Mouse (Mus musculus): ENCODE data around the gene Lst1. TPM values are rescaled to one million over a fixed set of nuclear protein-coding genes. Genes with fewer than 3 reads are reported as not detected.

The Lst1 gene
- polyA plus RNA-seq, 1 experiment from 2014 or later = 15.0 TPM

- peak; percentile 93 for TF ChIP-seq CTCF (IDR thresholded peaks at IDR 0.05; ENCODE audit: low read depth)
- H3K4me1 ChIP-seq (replicated peaks; ENCODE audit: insufficient read depth, low read length) = no peaks in the 10 kb centered on the region
- no peak overlapping the region for H3K27ac ChIP-seq
- H3K4me3 ChIP-seq (replicated peaks; ENCODE audit: low read depth, low read length) = no peak overlapping the region
- ATAC-seq (replicated peaks; ENCODE audit: low FRiP score, low read depth) (peak; percentile 65), DNase-seq (ENCODE audit: low spot score) (peak; percentile 93)
- H3K9me3 ChIP-seq (replicated peaks; ENCODE audit: low read length) = no peaks in the 10 kb centered on the region
- no peak overlapping the region for H3K9ac ChIP-seq (ENCODE audit: low read depth, low read length)
- H3K4me2 ChIP-seq (ENCODE audit: low read length) = no peak overlapping the region
- 11% methylated on average over 5 of the region's 5 CpGs for WGBS
- H3K36me3 ChIP-seq (ENCODE audit: insufficient read depth, low read length) = no peaks in the 10 kb centered on the region
- H3K27me3 ChIP-seq (ENCODE audit: insufficient read depth, low read length) = no peaks in the 10 kb centered on the region
These were observed 9.7 kb downstream of the Lst1 start for GRCm38 (mm10) chr17:35178528-35178927.

- Histone ChIP-seq H3K9me3 (replicated peaks; ENCODE audit: low read length) (no peaks in the 10 kb centered on the region), H3K4me1 (replicated peaks; ENCODE audit: insufficient read depth, low read length) (no peaks in the 10 kb centered on the region), H3K9ac (ENCODE audit: low read depth, low read length) (no peak within 1 kb of the TSS), H3K27ac (no peak within 1 kb of the TSS), H3K27me3 (ENCODE audit: insufficient read depth, low read length) (no peaks in the 10 kb centered on the region), H3K4me2 (ENCODE audit: low read length) (no peak within 1 kb of the TSS), H3K36me3 (ENCODE audit: insufficient read depth, low read length) (no peaks in the 10 kb centered on the region), H3K4me3 (replicated peaks; ENCODE audit: low read depth, low read length) (no peak within 1 kb of the TSS)
- ATAC-seq (replicated peaks; ENCODE audit: low FRiP score, low read depth) (no peak), DNase-seq (ENCODE audit: low spot score) (no peak)
- no peak for TF ChIP-seq CTCF (IDR thresholded peaks at IDR 0.05; ENCODE audit: low read depth)
- 64% methylated on average over 2 of the region's 2 CpGs for WGBS
These were observed 12.3 kb downstream of the Lst1 start, which contains the start of gene Aif1 for GRCm38 (mm10) chr17:35175968-35176367. Gene Aif1 (minus strand): TSS chr17:35176068.

DNA sequence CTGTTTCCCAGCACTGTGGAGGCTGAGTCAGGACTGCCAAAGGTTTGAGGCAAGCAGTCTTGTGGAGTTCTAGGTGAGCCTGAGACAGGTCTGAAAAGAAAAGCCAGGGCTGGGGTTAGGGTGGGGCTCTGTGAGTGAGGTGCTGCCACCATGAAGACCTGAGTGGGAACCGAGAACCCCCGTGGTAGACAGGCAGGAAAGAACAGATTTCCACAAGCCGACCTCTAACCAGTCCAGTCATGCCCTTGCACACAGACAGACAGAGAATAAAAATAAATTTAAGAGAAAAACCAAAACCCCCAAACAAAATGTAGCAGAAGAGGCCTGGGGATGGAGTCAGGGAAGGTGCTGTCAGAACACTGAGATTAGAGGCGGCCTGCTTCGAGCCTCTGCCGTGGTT lies 12.9 kb downstream of the Lst1 start:
- Histone ChIP-seq H3K27me3 (ENCODE audit: insufficient read depth, low read length) (no peaks in the 10 kb centered on the region), H3K9me3 (replicated peaks; ENCODE audit: low read length) (no peaks in the 10 kb centered on the region), H3K4me3 (replicated peaks; ENCODE audit: low read depth, low read length) (no peak overlapping the region), H3K27ac (no peak overlapping the region), H3K36me3 (ENCODE audit: insufficient read depth, low read length) (no peaks in the 10 kb centered on the region), H3K4me1 (replicated peaks; ENCODE audit: insufficient read depth, low read length) (no peaks in the 10 kb centered on the region), H3K9ac (ENCODE audit: low read depth, low read length) (no peak overlapping the region), H3K4me2 (ENCODE audit: low read length) (no peak overlapping the region)
- DNase-seq (ENCODE audit: low spot score) (no peak), ATAC-seq (replicated peaks; ENCODE audit: low FRiP score, low read depth) (no peak)
- 58% methylated on average over 6 of the region's 6 CpGs for WGBS
- TF ChIP-seq CTCF (IDR thresholded peaks at IDR 0.05; ENCODE audit: low read depth) = no peak

GRCm38 (mm10) chr17:35174201-35174977 lies 13.8 kb downstream of the Lst1 start:
- H3K4me1 ChIP-seq (replicated peaks; ENCODE audit: insufficient read depth, low read length) = no peaks in the 10 kb centered on the region
- WGBS = 61% methylated on average over 8 of the region's 8 CpGs
- H3K36me3 ChIP-seq (ENCODE audit: insufficient read depth, low read length) = no peaks in the 10 kb centered on the region
- DNase-seq (ENCODE audit: low spot score) = no peak
- H3K9me3 ChIP-seq (replicated peaks; ENCODE audit: low read length) = no peaks in the 10 kb centered on the region
- H3K27ac ChIP-seq = peak overlapping the region; percentile 70
- TF ChIP-seq CTCF (IDR thresholded peaks at IDR 0.05; ENCODE audit: low read depth) = no peak
- no peak overlapping the region for H3K4me3 ChIP-seq (replicated peaks; ENCODE audit: low read depth, low read length)
- no peak overlapping the region for H3K4me2 ChIP-seq (ENCODE audit: low read length)
- no peaks in the 10 kb centered on the region for H3K27me3 ChIP-seq (ENCODE audit: insufficient read depth, low read length)
- peak overlapping the region; percentile 13; the same call in 1 of the 2 replicates for H3K9ac ChIP-seq (ENCODE audit: low read depth, low read length)
- no peak for ATAC-seq (replicated peaks; ENCODE audit: low FRiP score, low read depth)

- no peak for TF ChIP-seq CTCF (IDR thresholded peaks at IDR 0.05; ENCODE audit: low read depth)
- Histone ChIP-seq H3K4me2 (ENCODE audit: low read length) (no peak overlapping the region), H3K4me1 (replicated peaks; ENCODE audit: insufficient read depth, low read length) (no peaks in the 10 kb centered on the region), H3K9ac (ENCODE audit: low read depth, low read length) (no peak overlapping the region), H3K27ac (peak overlapping the region; percentile 63), H3K36me3 (ENCODE audit: insufficient read depth, low read length) (no peaks in the 10 kb centered on the region), H3K27me3 (ENCODE audit: insufficient read depth, low read length) (no peaks in the 10 kb centered on the region), H3K4me3 (replicated peaks; ENCODE audit: low read depth, low read length) (no peak overlapping the region), H3K9me3 (replicated peaks; ENCODE audit: low read length) (no peaks in the 10 kb centered on the region)
- DNase-seq (ENCODE audit: low spot score) (no peak), ATAC-seq (replicated peaks; ENCODE audit: low FRiP score, low read depth) (no peak)
- WGBS = 78% methylated on average over 3 of the region's 3 CpGs
These were observed 14.9 kb downstream of the Lst1 start for GRCm38 (mm10) chr17:35173329-35173728.

DNA sequence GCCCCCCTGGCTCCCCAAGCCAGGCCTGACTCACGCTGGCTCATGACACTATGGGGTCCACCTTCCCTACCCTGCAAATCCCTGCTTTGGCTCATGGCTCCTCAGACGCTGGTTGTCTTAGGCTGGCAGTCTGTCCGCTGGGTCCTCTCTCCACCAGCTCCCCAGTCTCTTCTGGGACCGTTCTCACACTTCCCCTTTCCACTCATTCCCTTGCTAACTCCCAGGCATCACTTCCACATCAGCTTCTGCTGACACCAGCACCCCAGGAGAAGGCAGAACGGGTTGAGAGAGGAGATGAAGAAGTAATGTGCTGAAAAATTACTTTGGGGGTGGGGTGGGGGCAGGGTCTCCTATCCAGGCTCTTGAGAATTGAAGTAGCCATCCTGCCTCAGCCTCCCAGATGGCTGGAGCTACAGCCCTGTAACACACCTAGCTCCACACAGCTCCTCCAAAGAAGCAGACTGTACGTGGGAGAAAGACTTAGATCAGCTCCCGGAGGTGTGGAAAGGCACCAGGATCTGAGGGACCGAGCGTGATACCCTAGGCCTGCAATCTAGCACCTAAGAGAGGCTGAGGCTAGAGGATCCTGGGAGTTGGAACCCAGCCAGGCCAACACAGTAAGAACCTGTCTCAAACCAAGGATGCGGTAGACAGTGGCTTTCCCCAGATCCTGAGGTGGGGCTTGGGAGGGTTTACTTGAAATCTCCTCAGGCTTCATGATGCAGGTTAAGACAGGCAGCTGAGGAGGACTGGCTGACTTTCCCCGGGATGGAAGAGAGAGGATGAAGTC lies 15.6 kb downstream of the Lst1 start:
- 69% methylated on average over 11 of the region's 11 CpGs for WGBS

More for the DNA sequence above, 15.6 kb downstream of the Lst1 start:
- DNase-seq (ENCODE audit: low spot score) (no peak), ATAC-seq (replicated peaks; ENCODE audit: low FRiP score, low read depth) (no peak)
- Histone ChIP-seq H3K4me2 (ENCODE audit: low read length) (no peak overlapping the region), H3K27ac (0 out of 2 replicates have a peak overlapping the region, but pooled peaks have one; percentile 63), H3K27me3 (ENCODE audit: insufficient read depth, low read length) (no peaks in the 10 kb centered on the region), H3K9me3 (replicated peaks; ENCODE audit: low read length) (no peaks in the 10 kb centered on the region), H3K4me3 (replicated peaks; ENCODE audit: low read depth, low read length) (no peak overlapping the region), H3K9ac (ENCODE audit: low read depth, low read length) (no peak overlapping the region), H3K36me3 (ENCODE audit: insufficient read depth, low read length) (no peaks in the 10 kb centered on the region), H3K4me1 (replicated peaks; ENCODE audit: insufficient read depth, low read length) (no peaks in the 10 kb centered on the region)
- TF ChIP-seq CTCF (IDR thresholded peaks at IDR 0.05; ENCODE audit: low read depth) = no peak
